Mouse (Mus musculus) fat pad, adult 2 months (tissue): ENCODE data around the gene Serac1.
A peak's percentile ranks its signal among the peaks of the same experiment; 100 is the strongest.

Experiments used
- DNase-seq: peaks from one replicate; pipeline ENCODE4 v3.0.0-alpha.2; 2011; ENCODE audit warnings: low read depth, low spot score; ENCODE audit errors: extremely low read depth

Gene Serac1

GRCm38 (mm10) chr17:6079287-6080122, at the start of gene Serac1, which contains the start of gene Gtf2h5:
Gene Serac1 (minus strand): TSS chr17:6079741.
Gene Gtf2h5 (plus strand): TSS chr17:6079786.
- DNase-seq, result peak; percentile 42

GRCm38 (mm10) chr17:6128039-6128438, 48.5 kb upstream of the Serac1 start:
- no peak for DNase-seq

GRCm38 (mm10) chr17:6125441-6125840, 45.9 kb upstream of the Serac1 start:
- no peak for DNase-seq

- DNase-seq, result no peak
Observed at GRCm38 (mm10) chr17:6123776-6124175, 44.2 kb upstream of the Serac1 start.

- peak; percentile 72 for DNase-seq
Observed at GRCm38 (mm10) chr17:6118861-6119260, 39.3 kb upstream of the Serac1 start.

GRCm38 (mm10) chr17:6117917-6118316, 38.4 kb upstream of the Serac1 start:
- DNase-seq, result no peak

GRCm38 (mm10) chr17:6117148-6117725, 37.7 kb upstream of the Serac1 start:
- DNase-seq, result no peak

GRCm38 (mm10) chr17:6115085-6115484, 35.5 kb upstream of the Serac1 start:
- DNase-seq, result no peak

GRCm38 (mm10) chr17:6113653-6114052, 34.1 kb upstream of the Serac1 start:
- no peak for DNase-seq

- DNase-seq, result no peak
Observed at GRCm38 (mm10) chr17:6110956-6111355, 31.4 kb upstream of the Serac1 start.

- DNase-seq, result no peak
Observed at GRCm38 (mm10) chr17:6108175-6108574, 28.6 kb upstream of the Serac1 start.

- DNase-seq, result no peak
Observed at GRCm38 (mm10) chr17:6107015-6107601, 27.6 kb upstream of the Serac1 start.

GRCm38 (mm10) chr17:6106361-6107014, 26.9 kb upstream of the Serac1 start, which contains the start of gene Tulp4:
Gene Tulp4 (plus strand): TSS chr17:6106437.
- no peak for DNase-seq

GRCm38 (mm10) chr17:6103566-6103965, 24.0 kb upstream of the Serac1 start:
- DNase-seq, result no peak

GRCm38 (mm10) chr17:6102287-6102686, 22.7 kb upstream of the Serac1 start:
- DNase-seq, result no peak

- no peak for DNase-seq
Observed at GRCm38 (mm10) chr17:6097884-6098283, 18.3 kb upstream of the Serac1 start.

GRCm38 (mm10) chr17:6095579-6095978, 16.0 kb upstream of the Serac1 start:
- no peak for DNase-seq

- no peak for DNase-seq
Observed at GRCm38 (mm10) chr17:6091604-6092003, 12.1 kb upstream of the Serac1 start.

GRCm38 (mm10) chr17:6083323-6083890, 3.9 kb upstream of the Serac1 start:
- peak; percentile 80 for DNase-seq

GRCm38 (mm10) chr17:6073405-6073804, 6.1 kb downstream of the Serac1 start:
- no peak for DNase-seq

- no peak for DNase-seq
Observed at GRCm38 (mm10) chr17:6069866-6070265, 9.7 kb downstream of the Serac1 start.
